Mouse (Mus musculus) T-helper 2 cell (primary cell): ENCODE data around the gene Armc12.

ENCODE experiments used
- in situ Hi-C: fragments of 300-600 bp; cut with MboI, MseI; formaldehyde crosslinking; loops from one replicate; pipeline ENCODE4 v1.15.1; 2025; ENCODE audit warnings: high pct_unique_total_duplicates

Armc12 gene

DNA sequence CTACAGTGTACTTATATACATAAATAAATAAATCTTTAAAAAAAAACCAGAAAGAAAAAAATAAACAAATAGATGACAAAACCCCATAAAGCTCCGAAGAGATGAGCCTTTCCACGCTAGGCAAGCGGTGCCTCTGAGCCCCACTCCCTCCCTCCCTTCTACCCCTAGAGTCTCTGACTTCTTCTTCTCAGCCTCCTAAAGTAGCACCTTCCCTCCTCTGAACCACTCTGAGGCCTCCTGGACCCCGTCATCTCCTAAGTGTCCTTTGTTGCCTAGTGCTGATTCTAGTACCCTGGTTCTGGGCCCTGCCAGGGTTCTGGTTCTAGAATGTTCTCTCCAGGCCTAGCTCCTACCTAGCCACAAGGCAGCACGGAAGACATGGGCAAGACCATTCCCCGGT lies at the start of gene Armc12:
TSS of gene Armc12 (plus strand) at position 301 of the 400 bp plus-strand sequence.
- in situ Hi-C loops: loop anchor here (10.0 kb wide), 1 partner anchor 146 kb away; no protein-coding TSS in a partner anchor

GRCm38 (mm10) chr17:28484704-28485445 lies 45.7 kb upstream of the Armc12 start:
- in situ Hi-C loops: no loop called here

DNA sequence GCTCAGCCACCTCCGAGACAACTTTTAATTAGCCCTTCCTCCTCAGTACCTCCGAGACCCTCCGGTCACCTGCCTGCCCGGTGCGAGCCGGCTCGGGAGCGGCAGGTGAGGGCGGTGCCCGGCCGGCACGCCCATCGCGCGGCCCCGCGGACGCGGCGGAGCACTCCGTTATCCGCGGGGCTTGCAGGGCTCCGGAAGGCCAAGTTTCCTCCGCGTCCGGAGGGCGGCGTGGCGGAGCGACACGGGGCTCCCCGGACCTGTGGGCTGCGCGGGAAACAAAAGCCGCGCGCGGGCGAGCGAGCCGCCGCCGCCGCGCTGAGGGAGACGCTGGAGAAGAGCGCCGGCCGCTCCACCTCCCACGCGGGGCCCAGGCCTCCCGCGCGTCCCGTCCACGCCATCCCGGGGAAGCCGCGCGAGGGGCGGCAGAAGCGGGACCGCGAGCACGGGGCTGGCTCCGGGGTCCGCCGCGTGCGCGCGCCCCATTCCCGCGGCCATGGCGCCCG lies 45.1 kb upstream of the Armc12 start:
- in situ Hi-C loops: no loop called here

GRCm38 (mm10) chr17:28485977-28486400 lies 44.6 kb upstream of the Armc12 start:
- in situ Hi-C loops: no loop called here

- in situ Hi-C loops: no loop called here
Measured at GRCm38 (mm10) chr17:28486720-28487119, 43.9 kb upstream of the Armc12 start.

DNA sequence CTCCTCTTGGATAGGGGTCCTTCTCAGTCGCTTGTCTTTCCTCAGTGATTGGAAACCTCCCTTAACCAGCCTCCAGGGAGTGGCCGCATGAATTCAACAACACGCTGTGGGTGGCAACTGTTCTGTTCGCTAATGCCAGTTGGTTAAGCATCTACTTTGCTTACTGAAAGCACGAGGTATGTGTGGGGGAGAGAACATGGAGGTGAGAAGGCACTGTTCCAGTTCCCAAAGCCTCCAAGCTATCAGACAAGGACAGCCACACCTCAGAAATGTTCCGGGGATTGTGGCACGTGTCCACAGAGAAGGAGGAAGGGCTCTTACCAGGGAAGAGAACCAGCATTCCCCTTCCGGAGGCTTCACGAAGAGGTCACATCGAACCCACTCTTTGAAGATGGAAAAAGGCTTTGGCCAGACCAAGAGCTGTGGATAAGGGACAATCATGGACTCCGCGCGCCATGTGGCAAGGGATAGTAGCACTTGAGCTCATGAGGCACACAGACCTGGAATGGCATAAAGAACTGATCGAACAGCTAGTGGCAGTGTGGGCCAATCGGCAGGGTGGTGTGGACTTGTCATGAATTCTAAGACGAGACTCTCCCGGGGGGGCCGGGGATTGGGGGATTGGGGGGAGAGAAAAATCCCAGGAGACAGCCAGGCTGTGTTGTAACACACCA lies 42.9 kb upstream of the Armc12 start:
- in situ Hi-C loops: no loop called here

- in situ Hi-C loops: no loop called here
Measured at GRCm38 (mm10) chr17:28488258-28489013, 42.2 kb upstream of the Armc12 start.

DNA sequence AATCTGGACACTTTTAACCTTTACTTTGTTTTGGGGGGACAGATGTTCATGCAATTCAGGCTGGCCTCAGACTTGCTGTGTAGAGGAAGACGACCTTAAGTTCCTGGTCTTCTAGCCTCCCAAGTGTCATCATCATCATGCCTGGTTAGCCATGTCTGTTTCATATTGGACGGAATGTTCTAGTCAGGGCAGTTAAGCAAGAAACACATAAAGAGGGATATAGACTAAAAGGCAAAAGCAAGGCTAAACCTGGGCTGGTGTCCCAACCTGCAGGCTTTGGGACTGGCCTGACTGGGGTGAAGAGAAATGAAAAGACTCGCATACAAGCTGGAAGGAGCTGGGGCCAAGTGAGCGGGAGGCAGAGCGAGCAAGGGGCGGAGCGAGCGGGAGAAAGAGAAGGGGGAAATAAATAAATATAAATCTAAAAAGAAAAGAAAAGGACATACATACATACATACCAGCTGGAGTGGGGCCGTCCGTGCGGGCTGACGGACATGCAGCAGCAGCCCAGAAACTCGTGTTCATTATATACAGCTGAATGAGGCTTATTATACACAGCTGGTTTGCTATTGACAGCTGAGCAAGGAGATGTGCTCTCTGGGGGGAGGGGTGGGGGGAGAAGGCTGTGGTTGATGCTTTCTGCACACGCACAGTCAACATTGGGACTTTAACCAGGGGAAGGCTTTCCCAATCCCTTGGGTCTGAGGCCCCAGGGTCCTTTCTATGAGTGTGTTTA lies 39.4 kb upstream of the Armc12 start:
- in situ Hi-C loops: no loop called here

- in situ Hi-C loops: no loop called here
Measured at GRCm38 (mm10) chr17:28495832-28496231, 34.8 kb upstream of the Armc12 start.

GRCm38 (mm10) chr17:28499190-28499589 lies 31.4 kb upstream of the Armc12 start:
- in situ Hi-C loops: no loop called here

DNA sequence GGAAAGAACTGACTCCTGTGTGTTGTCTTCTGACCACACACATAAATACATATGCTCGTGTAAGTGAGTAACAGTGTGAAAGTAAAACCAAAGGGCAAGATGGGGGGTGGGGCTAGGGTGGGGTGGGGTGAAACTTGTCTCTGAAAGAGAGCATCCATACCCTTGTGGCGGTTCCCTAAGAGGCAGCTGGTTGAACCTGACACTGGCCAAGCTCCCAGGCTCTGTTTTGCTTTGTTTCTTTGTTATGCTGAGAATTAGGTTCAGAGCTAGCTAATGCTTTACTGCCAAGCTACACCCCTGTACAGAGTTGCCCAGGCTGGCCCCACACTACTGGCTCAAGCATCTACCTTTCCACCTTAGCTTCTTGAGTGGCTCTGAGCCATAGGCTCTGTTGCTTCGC lies 30.1 kb upstream of the Armc12 start:
- in situ Hi-C loops: no loop called here

GRCm38 (mm10) chr17:28502196-28502821 lies 28.3 kb upstream of the Armc12 start:
- in situ Hi-C loops: no loop called here

DNA sequence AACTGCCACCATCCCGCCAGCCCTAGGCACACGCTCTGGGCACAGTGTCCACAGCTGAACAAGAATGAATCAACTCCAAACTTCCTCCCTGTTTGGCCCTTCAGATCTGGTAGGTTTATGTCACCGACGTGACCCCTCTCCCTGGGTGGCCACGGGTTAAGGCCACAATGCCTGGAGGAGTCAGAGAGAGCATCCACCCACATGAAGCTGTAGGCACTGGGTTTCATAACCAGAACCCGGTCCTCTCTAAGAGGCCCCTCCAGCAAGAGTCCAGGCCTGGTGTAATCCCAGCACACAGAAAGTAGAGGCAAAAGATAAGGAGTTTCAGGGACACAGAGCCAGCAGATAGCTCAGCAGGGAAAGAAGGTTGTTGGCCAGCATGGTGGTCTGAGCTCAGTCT lies 26.4 kb upstream of the Armc12 start:
- in situ Hi-C loops: no loop called here

DNA sequence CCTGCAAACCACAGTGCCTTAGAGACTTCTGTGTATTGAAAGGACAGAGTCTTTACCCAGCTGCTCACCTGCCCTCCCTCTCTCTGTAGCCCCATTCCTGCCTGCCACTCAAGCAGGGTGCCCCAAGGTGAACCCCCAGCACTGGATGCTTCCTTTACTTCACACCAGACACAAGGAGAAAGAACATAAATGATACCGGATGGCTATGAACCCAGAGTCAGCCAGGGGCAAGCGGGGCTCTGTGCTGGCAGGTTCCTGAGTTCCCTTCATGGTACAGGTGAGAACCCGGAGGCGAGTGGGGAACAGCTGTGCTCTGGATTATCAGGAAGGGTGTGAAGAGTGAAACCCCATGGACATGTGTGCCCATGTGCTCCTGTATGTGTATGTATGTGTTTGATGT lies 25.0 kb upstream of the Armc12 start:
- in situ Hi-C loops: no loop called here

DNA sequence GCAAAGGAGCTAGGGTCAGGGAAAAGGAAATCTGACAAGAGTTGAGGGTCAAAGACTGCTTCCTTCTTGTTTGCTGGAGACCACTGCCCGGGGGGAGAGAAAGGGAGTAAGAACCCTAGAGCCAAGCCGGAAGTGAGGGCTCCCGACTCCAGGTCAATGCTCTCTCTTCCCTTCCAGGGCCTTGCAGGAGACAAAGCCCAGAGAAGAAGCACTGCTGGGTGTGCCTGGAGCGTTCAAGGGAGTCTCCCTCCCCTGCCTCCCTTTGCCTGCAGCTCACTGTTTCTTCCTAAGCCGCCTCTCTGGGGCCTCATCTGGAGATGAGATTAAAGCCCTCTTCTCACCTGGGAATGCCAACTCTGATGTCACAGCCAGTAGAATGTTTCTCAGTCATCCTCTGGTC lies 23.7 kb upstream of the Armc12 start:
- in situ Hi-C loops: no loop called here

GRCm38 (mm10) chr17:28507496-28507895 lies 23.1 kb upstream of the Armc12 start:
- in situ Hi-C loops: no loop called here

GRCm38 (mm10) chr17:28510445-28511342 lies 19.9 kb upstream of the Armc12 start:
- in situ Hi-C loops: loop anchor here (10.0 kb wide), 1 partner anchor 286 kb away; no protein-coding TSS in a partner anchor

DNA sequence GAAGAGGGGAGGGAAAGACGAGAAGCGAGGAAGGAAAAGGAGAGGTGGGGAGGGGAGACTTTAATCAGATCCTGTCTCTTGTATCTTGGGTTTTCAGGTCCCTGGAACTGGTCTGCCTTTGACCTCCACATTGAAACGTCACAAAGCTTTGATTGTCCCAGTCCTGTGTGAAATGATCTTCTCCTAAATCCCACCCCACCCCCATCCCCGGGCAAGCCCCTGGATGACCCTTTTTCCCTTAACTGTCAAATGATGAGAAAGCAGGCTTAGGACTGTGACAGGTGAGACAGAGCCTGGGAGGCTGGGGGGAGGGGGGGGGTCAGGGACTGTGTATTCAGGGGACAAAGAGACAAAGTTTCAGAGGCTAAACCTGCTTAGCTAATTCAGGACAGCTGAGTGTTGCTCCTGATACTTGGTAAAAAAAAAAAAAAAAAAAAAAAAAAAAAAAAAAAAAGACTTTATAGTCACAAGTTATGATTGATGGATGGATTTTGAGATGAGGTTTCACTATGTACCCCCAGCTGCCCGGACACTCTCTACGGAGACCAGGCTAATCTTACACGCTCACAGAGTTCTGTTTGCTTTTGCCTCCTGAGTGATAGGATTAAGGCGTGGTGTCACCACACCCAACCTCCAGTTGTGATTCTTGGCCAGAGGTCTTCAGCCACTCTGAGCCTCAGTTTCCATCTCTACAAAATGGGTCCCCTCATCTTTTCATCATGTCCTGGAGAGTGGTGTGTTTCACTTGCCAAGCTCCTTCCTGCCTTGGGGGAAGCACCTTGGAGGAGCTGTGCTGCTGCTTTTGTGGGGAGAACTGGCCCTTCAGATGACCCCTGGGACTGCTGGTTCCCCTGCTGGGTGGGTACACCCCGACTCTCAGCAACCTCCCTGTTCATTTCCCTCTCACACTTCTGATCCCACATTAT lies 18.7 kb upstream of the Armc12 start:
- in situ Hi-C loops: loop anchor here (10.0 kb wide), 1 partner anchor 287 kb away; no protein-coding TSS in a partner anchor

DNA sequence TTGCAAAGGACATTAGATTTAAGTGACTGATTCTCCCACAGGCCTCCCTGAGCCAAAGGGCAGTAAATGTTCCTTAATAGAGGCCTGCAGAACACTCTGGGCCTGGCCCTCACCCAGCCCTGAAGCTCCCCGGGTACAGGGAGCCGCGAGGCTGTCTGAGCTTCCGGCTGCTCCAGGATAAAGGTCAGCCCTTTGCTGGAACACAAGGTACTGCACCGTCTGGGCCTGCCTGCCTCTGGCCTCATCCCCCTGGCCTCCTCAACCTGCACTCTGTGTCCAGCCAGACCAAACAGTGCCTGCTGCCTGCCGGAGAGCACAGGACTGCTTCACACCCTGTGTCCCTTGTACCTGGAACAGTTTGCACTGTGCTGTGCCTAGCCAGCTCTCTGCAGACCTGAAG lies 17.9 kb upstream of the Armc12 start:
- in situ Hi-C loops: loop anchor here (10.0 kb wide), 1 partner anchor 288 kb away; no protein-coding TSS in a partner anchor
